ENCODE assay signal across 8 mouse cellular contexts in the genomic region with DNA sequence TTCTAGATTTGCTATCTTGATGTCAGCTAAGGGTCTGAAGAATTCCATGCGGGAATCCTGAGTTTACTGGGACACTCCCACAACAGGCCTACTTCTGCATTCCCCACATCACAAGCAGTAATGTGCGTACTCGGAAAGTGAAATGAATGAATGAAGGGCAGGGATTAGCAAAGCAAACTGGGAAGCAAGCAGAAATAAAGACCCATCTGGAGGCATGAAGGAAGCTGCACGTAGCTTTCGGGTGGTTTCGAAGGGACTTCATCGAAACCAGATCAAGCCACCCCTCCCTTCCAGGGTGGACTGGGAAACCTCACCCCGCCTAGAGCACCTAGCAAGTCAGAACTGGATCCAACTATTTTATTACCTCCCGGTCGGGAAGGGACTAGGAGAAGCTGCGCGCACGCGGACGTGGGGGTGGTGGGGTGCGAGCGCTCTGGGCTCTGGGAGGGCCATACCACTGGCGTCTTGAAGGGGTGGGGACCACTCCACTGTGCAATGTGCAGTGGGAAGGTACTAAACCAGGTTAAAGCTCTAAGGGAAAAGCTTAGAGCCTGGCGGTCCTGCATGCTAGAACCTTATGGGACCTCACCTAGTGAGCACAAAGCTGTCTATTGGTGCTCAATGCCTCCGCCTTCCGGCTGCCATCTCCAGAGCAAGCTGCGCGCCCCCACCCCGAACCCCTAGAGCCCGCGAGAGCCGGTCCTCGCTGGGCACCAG. TPM values are rescaled to one million over a fixed set of nuclear protein-coding genes. Genes with fewer than 3 reads are reported as not detected.
A peak's percentile ranks its signal among the peaks of the same experiment; 100 is the strongest.
DNase-seq lines count a peak whose midpoint lies in the region; ATAC-seq and TF ChIP-seq lines count a peak whose summit lies in the region.

No protein-coding gene starts in this region.

- no peaks in the 10 kb centered on the region for H3K27me3 ChIP-seq in heart, embryonic 13.5 days (replicated peaks)
- no peaks in the 10 kb centered on the region for H3K27me3 ChIP-seq in ES-Bruce4 (ENCODE audit: control insufficient read depth, insufficient read depth, low read length, poor library complexity, severe bottlenecking)
- H3K27me3 ChIP-seq in kidney, embryonic 16.5 days (ENCODE audit: insufficient read depth, low read length): no peaks in the 10 kb centered on the region
- no peaks in the 10 kb centered on the region for H3K27me3 ChIP-seq in midbrain, embryonic 11.5 days (ENCODE audit: control insufficient read depth, insufficient read depth, low read length)

- H3K4me3 ChIP-seq in heart, embryonic 13.5 days: peak overlapping the region; percentile 45
- H3K4me3 ChIP-seq in ES-Bruce4 (ENCODE audit: low read depth, low read length): peak overlapping the region; percentile 74
- H3K4me3 ChIP-seq in embryonic fibroblast, embryonic 13.5 days (ENCODE audit: insufficient read depth, low read length): no peak overlapping the region
- peak overlapping the region; percentile 33 for H3K4me3 ChIP-seq in kidney, embryonic 16.5 days (ENCODE audit: low read length)
- H3K4me3 ChIP-seq in midbrain, embryonic 11.5 days (ENCODE audit: low read depth, low read length): no peak overlapping the region

- DNase-seq in heart, postnatal 10 days: no peak
- peak; percentile 81 for DNase-seq in midbrain, embryonic 11.5 days (ENCODE audit: low spot score, missing footprints)
- DNase-seq in gastrocnemius, postnatal 25 days: no peak
- no peak for DNase-seq in cerebellum, postnatal 36 days

- H3K36me3 ChIP-seq in heart, embryonic 13.5 days: no peaks in the 10 kb centered on the region
- no peaks in the 10 kb centered on the region for H3K36me3 ChIP-seq in ES-Bruce4 (ENCODE audit: control insufficient read depth, insufficient read depth, low read length, poor library complexity, severe bottlenecking)
- no peaks in the 10 kb centered on the region for H3K36me3 ChIP-seq in kidney, embryonic 16.5 days (ENCODE audit: insufficient read depth, low read length)
- H3K36me3 ChIP-seq in midbrain, embryonic 11.5 days (ENCODE audit: control insufficient read depth, insufficient read depth, low read length): no peaks in the 10 kb centered on the region

- peak overlapping the region; percentile 71 for H3K4me2 ChIP-seq in heart, embryonic 13.5 days
- H3K4me2 ChIP-seq in kidney, embryonic 16.5 days (replicated peaks; ENCODE audit: low read depth, low read length): peak overlapping the region; percentile 55
- peak overlapping the region; percentile 22 for H3K4me2 ChIP-seq in midbrain, embryonic 11.5 days

- TF ChIP-seq POLR2A in ES-Bruce4 (IDR thresholded peaks at IDR 0.05; ENCODE audit: insufficient read depth, low read length): no peak
- no peak for TF ChIP-seq POLR2A in embryonic fibroblast, embryonic 13.5 days (IDR thresholded peaks at IDR 0.05; ENCODE audit: low read depth, low read length)

- TF ChIP-seq EP300 in ES-Bruce4 (IDR thresholded peaks at IDR 0.05; ENCODE audit: insufficient read depth, low read depth, low read length): no peak

- no peak for TF ChIP-seq CTCF in ES-Bruce4 (IDR thresholded peaks at IDR 0.05; ENCODE audit: low read depth, low read length)
- TF ChIP-seq CTCF in embryonic fibroblast, embryonic 13.5 days (IDR thresholded peaks at IDR 0.05; ENCODE audit: borderline replicate concordance, insufficient read depth, low read length): no peak

- no peak for ATAC-seq in heart, embryonic 13.5 days (ENCODE audit: extremely low read depth, insufficient number of reproducible peaks, low FRiP score, low TSS enrichment)
- peak; percentile 36 for ATAC-seq in kidney, embryonic 16.5 days (ENCODE audit: low FRiP score, low TSS enrichment)
- ATAC-seq in midbrain, embryonic 11.5 days (ENCODE audit: low FRiP score): no peak

- peaks cover 24% of the 10 kb centered on the region for H3K4me1 ChIP-seq in heart, embryonic 13.5 days
- no peaks in the 10 kb centered on the region for H3K4me1 ChIP-seq in ES-Bruce4 (ENCODE audit: control insufficient read depth, insufficient read depth, low read length)
- H3K4me1 ChIP-seq in embryonic fibroblast, embryonic 13.5 days (ENCODE audit: control insufficient read depth, insufficient read depth, low read length): no peaks in the 10 kb centered on the region; the same call in 1 of the 2 replicates
- H3K4me1 ChIP-seq in kidney, embryonic 16.5 days (ENCODE audit: insufficient read depth, low read length): peaks cover 12% of the 10 kb centered on the region
- H3K4me1 ChIP-seq in midbrain, embryonic 11.5 days (ENCODE audit: control insufficient read depth, insufficient read depth, low read length): no peaks in the 10 kb centered on the region

- intact Hi-C loops in heart, postnatal 10 days (cut with DNase I): no loop called here

- H3K27ac ChIP-seq in heart, embryonic 13.5 days (replicated peaks): peak overlapping the region; percentile 54
- H3K27ac ChIP-seq in ES-Bruce4 (ENCODE audit: insufficient read depth, low read length): peak overlapping the region; percentile 85
- H3K27ac ChIP-seq in embryonic fibroblast, embryonic 13.5 days (ENCODE audit: insufficient read depth, low read length): peak overlapping the region; percentile 73
- peak overlapping the region; percentile 92 for H3K27ac ChIP-seq in kidney, embryonic 16.5 days (ENCODE audit: low read length)
- no peak overlapping the region for H3K27ac ChIP-seq in midbrain, embryonic 11.5 days (ENCODE audit: low read depth, low read length)

- H3K9me3 ChIP-seq in heart, embryonic 13.5 days: no peaks in the 10 kb centered on the region
- no peaks in the 10 kb centered on the region for H3K9me3 ChIP-seq in ES-Bruce4 (replicated peaks; ENCODE audit: control insufficient read depth, insufficient read depth, low read length, poor library complexity, severe bottlenecking)
- H3K9me3 ChIP-seq in kidney, embryonic 16.5 days (ENCODE audit: low read length): no peaks in the 10 kb centered on the region
- no peaks in the 10 kb centered on the region for H3K9me3 ChIP-seq in midbrain, embryonic 11.5 days (ENCODE audit: control insufficient read depth, low read length)

- H3K9ac ChIP-seq in heart, embryonic 13.5 days: peak overlapping the region; percentile 73
- peak overlapping the region; percentile 87 for H3K9ac ChIP-seq in ES-Bruce4 (ENCODE audit: low read depth, poor library complexity, severe bottlenecking)
- peak overlapping the region; percentile 67 for H3K9ac ChIP-seq in kidney, embryonic 16.5 days (replicated peaks; ENCODE audit: low read length)
- no peak overlapping the region for H3K9ac ChIP-seq in midbrain, embryonic 11.5 days (ENCODE audit: low read length)

- 17% methylated on average over 28 of the region's 28 CpGs for WGBS in heart, embryonic 13.5 days
- WGBS in kidney, embryonic 16.5 days: 16% methylated on average over 28 of the region's 28 CpGs
- WGBS in midbrain, embryonic 11.5 days: 39% methylated on average over 28 of the region's 28 CpGs

RNA-seq across cellular contexts. Expression of a gene that starts 3.3 kb away (rescaled TPM):
- polyA plus RNA-seq in heart, embryonic 13.5 days (2015; fragmentation: Nextera tagmentation; extraction: Ambion mirVana): 157 and 175 TPM in 2 replicates
- total RNA-seq in heart, postnatal 10 days (2021): 10 to 100 TPM; 84.8 to 88.4 TPM
- 239 and 246 TPM in 2 replicates for polyA plus RNA-seq in ES-Bruce4 (2011; ENCODE audit: insufficient read depth, insufficient read length, low read depth, missing spikeins)
- polyA plus RNA-seq in embryonic fibroblast, embryonic 13.5 days (2011; ENCODE audit: insufficient read length, low read depth, missing spikeins): 305 and 316 TPM in 2 replicates
- polyA plus RNA-seq in kidney, embryonic 16.5 days (2015; fragmentation: Nextera tagmentation; extraction: Ambion mirVana): 170 and 179 TPM in 2 replicates
- polyA plus RNA-seq in midbrain, embryonic 11.5 days (2014; fragmentation: Nextera tagmentation; extraction: Ambion mirVana): 36.3 and 36.9 TPM in 2 replicates
- 10 to 100 TPM; 25.4 to 27.2 TPM for total RNA-seq in gastrocnemius, postnatal 25 days (2021)

RNA-seq across cellular contexts. Expression of a gene that starts 6.6 kb away (rescaled TPM):
- polyA plus RNA-seq in heart, embryonic 13.5 days (2015; fragmentation: Nextera tagmentation; extraction: Ambion mirVana): 0.11 and 0.25 TPM in 2 replicates
- 10 to 100 TPM; 10.8 to 13.9 TPM for total RNA-seq in heart, postnatal 10 days (2021)
- polyA plus RNA-seq in ES-Bruce4 (2011; ENCODE audit: insufficient read depth, insufficient read length, low read depth, missing spikeins): not detected in 2 replicates
- not detected in 2 replicates for polyA plus RNA-seq in embryonic fibroblast, embryonic 13.5 days (2011; ENCODE audit: insufficient read length, low read depth, missing spikeins)
- 0.91 and 1.4 TPM in 2 replicates for polyA plus RNA-seq in kidney, embryonic 16.5 days (2015; fragmentation: Nextera tagmentation; extraction: Ambion mirVana)
- not detected in 2 replicates for polyA plus RNA-seq in midbrain, embryonic 11.5 days (2014; fragmentation: Nextera tagmentation; extraction: Ambion mirVana)
- 10 to 100 TPM; 16.5 to 21.5 TPM for total RNA-seq in gastrocnemius, postnatal 25 days (2021)

RNA-seq across cellular contexts. Expression of a gene that starts 17.4 kb away (rescaled TPM):
- polyA plus RNA-seq in heart, embryonic 13.5 days (2015; fragmentation: Nextera tagmentation; extraction: Ambion mirVana): 7.0 and 7.3 TPM in 2 replicates
- total RNA-seq in heart, postnatal 10 days (2021): 10 to 100 TPM; 19.4 to 21.7 TPM
- 5.8 and 6.1 TPM in 2 replicates for polyA plus RNA-seq in ES-Bruce4 (2011; ENCODE audit: insufficient read depth, insufficient read length, low read depth, missing spikeins)
- polyA plus RNA-seq in embryonic fibroblast, embryonic 13.5 days (2011; ENCODE audit: insufficient read length, low read depth, missing spikeins): 7.0 TPM in 2 replicates
- polyA plus RNA-seq in kidney, embryonic 16.5 days (2015; fragmentation: Nextera tagmentation; extraction: Ambion mirVana): 14.1 and 14.7 TPM in 2 replicates
- polyA plus RNA-seq in midbrain, embryonic 11.5 days (2014; fragmentation: Nextera tagmentation; extraction: Ambion mirVana): 1.1 and 2.2 TPM in 2 replicates
- total RNA-seq in gastrocnemius, postnatal 25 days (2021): 10 to 100 TPM; 15.4 to 16.4 TPM

RNA-seq across cellular contexts. Expression of a gene that starts 22.5 kb away (rescaled TPM):
- polyA plus RNA-seq in heart, embryonic 13.5 days (2015; fragmentation: Nextera tagmentation; extraction: Ambion mirVana): 28.3 and 30.2 TPM in 2 replicates
- 10 to 100 TPM; 24.8 to 26.8 TPM for total RNA-seq in heart, postnatal 10 days (2021)
- polyA plus RNA-seq in ES-Bruce4 (2011; ENCODE audit: insufficient read depth, insufficient read length, low read depth, missing spikeins): 14.7 and 17.1 TPM in 2 replicates
- 26.0 and 29.8 TPM in 2 replicates for polyA plus RNA-seq in embryonic fibroblast, embryonic 13.5 days (2011; ENCODE audit: insufficient read length, low read depth, missing spikeins)
- 47.6 and 50.4 TPM in 2 replicates for polyA plus RNA-seq in kidney, embryonic 16.5 days (2015; fragmentation: Nextera tagmentation; extraction: Ambion mirVana)
- polyA plus RNA-seq in midbrain, embryonic 11.5 days (2014; fragmentation: Nextera tagmentation; extraction: Ambion mirVana): 42.8 and 44.4 TPM in 2 replicates
- total RNA-seq in gastrocnemius, postnatal 25 days (2021): 10 to 100 TPM; 11.3 to 14.6 TPM

RNA-seq across cellular contexts. Expression of a gene that starts 36.2 kb away (rescaled TPM):
- polyA plus RNA-seq in heart, embryonic 13.5 days (2015; fragmentation: Nextera tagmentation; extraction: Ambion mirVana): 0.55 and 0.75 TPM in 2 replicates
- 1 to 10 TPM in 1 of 2 experiments, under 1 TPM in 1; 0.57 to 1.9 TPM for total RNA-seq in heart, postnatal 10 days (2021)
- 5.3 and 5.9 TPM in 2 replicates for polyA plus RNA-seq in ES-Bruce4 (2011; ENCODE audit: insufficient read depth, insufficient read length, low read depth, missing spikeins)
- 0.18 and 0.19 TPM in 2 replicates for polyA plus RNA-seq in embryonic fibroblast, embryonic 13.5 days (2011; ENCODE audit: insufficient read length, low read depth, missing spikeins)
- 3.1 and 3.6 TPM in 2 replicates for polyA plus RNA-seq in kidney, embryonic 16.5 days (2015; fragmentation: Nextera tagmentation; extraction: Ambion mirVana)
- polyA plus RNA-seq in midbrain, embryonic 11.5 days (2014; fragmentation: Nextera tagmentation; extraction: Ambion mirVana): 10.3 and 10.9 TPM in 2 replicates
- total RNA-seq in gastrocnemius, postnatal 25 days (2021): 1 to 10 TPM; 1.0 to 1.6 TPM

Comparison
In these comparisons a context has a peak if more than half of its experiments do, and no peak if none do; other contexts are left out.
1. H3K4me3 ChIP-seq: peak in heart, embryonic 13.5 days (single experiment), ES-Bruce4 (single experiment) and kidney, embryonic 16.5 days (single experiment); none in embryonic fibroblast, embryonic 13.5 days (single experiment) and midbrain, embryonic 11.5 days (single experiment).
2. Peak in every context shown above with its lines, with median percentiles within 50 percentile points of each other: H3K4me2 ChIP-seq.